Mouse (Mus musculus) lung, postnatal 4 days (tissue): ENCODE data around the gene Sema3d.

Source experiments
- DNase-seq, 2 experiments: peaks; one replicate each; pipeline ENCODE4 v3.0.0; 2021

Gene Sema3d

GRCm38 (mm10) chr5:12499791-12500504 is 116.8 kb downstream of the Sema3d start:
- no peak for DNase-seq

GRCm38 (mm10) chr5:12512471-12512870 is 129.3 kb downstream of the Sema3d start:
- DNase-seq, result no peak

- DNase-seq, result peak; percentile 7 to 49
Measured at GRCm38 (mm10) chr5:12515283-12515682, 132.1 kb downstream of the Sema3d start.

- no peak for DNase-seq
Measured at GRCm38 (mm10) chr5:12525235-12525767, 142.1 kb downstream of the Sema3d start.

GRCm38 (mm10) chr5:12528596-12528995 is 145.4 kb downstream of the Sema3d start:
- DNase-seq, result no peak

- DNase-seq, result no peak
Measured at GRCm38 (mm10) chr5:12529771-12530170, 146.6 kb downstream of the Sema3d start.

- no peak for DNase-seq
Measured at GRCm38 (mm10) chr5:12541268-12541667, 158.1 kb downstream of the Sema3d start.

GRCm38 (mm10) chr5:12549046-12549669 is 166.0 kb downstream of the Sema3d start:
- DNase-seq, result no peak

- no peak for DNase-seq
Measured at GRCm38 (mm10) chr5:12555401-12555800, 172.2 kb downstream of the Sema3d start.

GRCm38 (mm10) chr5:12557889-12558288 is 174.7 kb downstream of the Sema3d start:
- no peak for DNase-seq

GRCm38 (mm10) chr5:12561740-12562139 is 178.6 kb downstream of the Sema3d start:
- no peak for DNase-seq

GRCm38 (mm10) chr5:12562204-12562603 is 179.0 kb downstream of the Sema3d start:
- peak in 1 of 2 experiments; percentile 54 for DNase-seq

GRCm38 (mm10) chr5:12563132-12563531 is 179.9 kb downstream of the Sema3d start:
- DNase-seq, result no peak

GRCm38 (mm10) chr5:12564602-12565220 is 181.5 kb downstream of the Sema3d start:
- DNase-seq, result no peak

- DNase-seq, result no peak
Measured at GRCm38 (mm10) chr5:12566568-12566967, 183.4 kb downstream of the Sema3d start.

GRCm38 (mm10) chr5:12574551-12574950 is 191.4 kb downstream of the Sema3d start:
- no peak for DNase-seq

- no peak for DNase-seq
Measured at GRCm38 (mm10) chr5:12575262-12575661, 192.1 kb downstream of the Sema3d start.

GRCm38 (mm10) chr5:12579752-12580151 is 196.6 kb downstream of the Sema3d start:
- DNase-seq, result no peak

- no peak for DNase-seq
Measured at GRCm38 (mm10) chr5:12582540-12582939, 199.4 kb downstream of the Sema3d start.

- DNase-seq, result peak in 1 of 2 experiments; percentile 25
Measured at GRCm38 (mm10) chr5:12583293-12583834, 200.2 kb downstream of the Sema3d start.

GRCm38 (mm10) chr5:12584886-12585285 is 201.7 kb downstream of the Sema3d start:
- DNase-seq, result no peak

- no peak for DNase-seq
Measured at GRCm38 (mm10) chr5:12634227-12634980, 251.2 kb downstream of the Sema3d start.
